Mouse (Mus musculus) liver, embryonic 16.5 days (tissue): Measurements from ENCODE around the gene Fmo4. TPM values are rescaled to one million over a fixed set of nuclear protein-coding genes. Genes with fewer than 3 reads are reported as not detected.

Experiments
- ATAC-seq: fragments of 200-750 bp; cut with Nextera tagmentation; 2 replicates; pipeline ENCODE4 v1.8.0; 2017; ENCODE audit warnings: low read depth, mild to moderate bottlenecking, moderate number of reproducible peaks, moderate library complexity
- H3K27ac ChIP-seq: fragments of 300-500 bp; sonication (generic); 2 replicates; pipeline ENCODE4 v1.5.1; 2014; ENCODE audit warnings: mild to moderate bottlenecking, low read length
- H3K27me3 ChIP-seq: fragments of 300-500 bp; sonication (generic); 2 replicates; pipeline ENCODE4 v1.6.1; 2014; ENCODE audit warnings: low read depth, low read length, mixed read lengths; ENCODE audit not compliant: control insufficient read depth, insufficient read depth
- H3K36me3 ChIP-seq: fragments of 300-500 bp; sonication (generic); 2 replicates; pipeline ENCODE4 v1.6.1; 2014; ENCODE audit warnings: mild to moderate bottlenecking; ENCODE audit not compliant: control insufficient read depth, insufficient read depth
- H3K4me1 ChIP-seq: fragments of 300-500 bp; sonication (generic); 2 replicates; pipeline ENCODE4 v1.6.1; 2014; ENCODE audit warnings: low read depth, low read length, mixed read lengths; ENCODE audit not compliant: control insufficient read depth
- H3K4me2 ChIP-seq: fragments of 300-500 bp; sonication (generic); 2 replicates; pipeline ENCODE4 v1.6.1; 2014; ENCODE audit warnings: low read depth, low read length, mixed read lengths
- H3K4me3 ChIP-seq: fragments of 300-500 bp; sonication (generic); 2 replicates; pipeline ENCODE4 v1.5.1; 2014; ENCODE audit warnings: low read depth, mild to moderate bottlenecking, low read length
- H3K9ac ChIP-seq: fragments of 300-500 bp; sonication (generic); 2 replicates; pipeline ENCODE4 v1.6.1; 2014; ENCODE audit warnings: low read depth, low read length
- H3K9me3 ChIP-seq: fragments of 300-500 bp; sonication (generic); replicated peaks from 2 replicates; pipeline ENCODE4 v1.6.1; 2016; ENCODE audit warnings: low read length; ENCODE audit not compliant: control insufficient read depth
- WGBS: fragments of 180-500 bp; shearing (Covaris S2); extraction: QIAGEN DNeasy Blood & Tissue Kit; methylation state at CpG from one replicate; pipeline ENCODE4 v1.1.7; 2014; ENCODE audit not compliant: insufficient replicate concordance; 5-methylcytosine and 5-hydroxymethylcytosine counted together
- polyA plus RNA-seq: library from polyadenylated mRNA; unstranded; fragments of >200 nt; fragmentation: Nextera tagmentation; extraction: Ambion mirVana; gene quantifications from 2 replicates; pipeline ENCODE4 v1.2.1, GENCODE M21; 2015

Fmo4 gene
- polyA plus RNA-seq: 4.0 and 4.6 TPM in 2 replicates

DNA sequence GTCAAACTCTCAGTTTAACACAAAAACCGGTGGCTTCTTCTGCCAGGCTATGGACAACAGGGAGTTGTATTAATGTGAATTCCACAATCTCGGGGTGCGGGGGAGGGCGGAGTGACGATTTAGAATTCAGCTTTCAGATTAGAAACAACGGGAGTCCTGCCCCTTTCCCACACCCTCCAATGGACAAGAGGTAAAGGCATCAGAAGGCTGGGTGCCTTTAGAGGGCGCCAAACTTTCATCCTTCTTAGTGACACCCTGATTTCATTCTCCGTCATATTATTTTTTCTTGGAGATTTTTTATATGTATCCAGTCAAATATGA lies at the start of gene Fmo4:
Gene Fmo4, minus strand, starts transcription at position 137 of the 321 bp plus-strand sequence.
- ATAC-seq: no peak
- peak within 1 kb of the TSS; percentile 22 for H3K4me2 ChIP-seq
- H3K36me3 ChIP-seq: no peaks in the 10 kb centered on the region
- H3K4me3 ChIP-seq: peak within 1 kb of the TSS; percentile 15
- H3K27ac ChIP-seq: 0 out of 2 replicates have a peak within 1 kb of the TSS, but pooled peaks have one; percentile 4
- no peaks in the 10 kb centered on the region for H3K4me1 ChIP-seq
- no peaks in the 10 kb centered on the region for H3K9me3 ChIP-seq
- 30% methylated on average over 8 of the region's 8 CpGs for WGBS
- H3K27me3 ChIP-seq: no peaks in the 10 kb centered on the region
- no peak within 1 kb of the TSS for H3K9ac ChIP-seq

- no peak overlapping the region for H3K9ac ChIP-seq
- no peaks in the 10 kb centered on the region for H3K36me3 ChIP-seq
- H3K27me3 ChIP-seq: no peaks in the 10 kb centered on the region
- H3K4me2 ChIP-seq: no peak overlapping the region
- ATAC-seq: no peak
- no peaks in the 10 kb centered on the region for H3K9me3 ChIP-seq
- no peaks in the 10 kb centered on the region; the same call in none of the 2 replicates for H3K4me1 ChIP-seq
- H3K4me3 ChIP-seq: no peak overlapping the region
- peak overlapping the region; percentile 10; the same call in 1 of the 2 replicates for H3K27ac ChIP-seq
- 62% methylated on average over 1 of the region's 1 CpGs for WGBS
These were observed 48.6 kb upstream of the Fmo4 start for GRCm38 (mm10) chr1:162862328-162862727.

DNA sequence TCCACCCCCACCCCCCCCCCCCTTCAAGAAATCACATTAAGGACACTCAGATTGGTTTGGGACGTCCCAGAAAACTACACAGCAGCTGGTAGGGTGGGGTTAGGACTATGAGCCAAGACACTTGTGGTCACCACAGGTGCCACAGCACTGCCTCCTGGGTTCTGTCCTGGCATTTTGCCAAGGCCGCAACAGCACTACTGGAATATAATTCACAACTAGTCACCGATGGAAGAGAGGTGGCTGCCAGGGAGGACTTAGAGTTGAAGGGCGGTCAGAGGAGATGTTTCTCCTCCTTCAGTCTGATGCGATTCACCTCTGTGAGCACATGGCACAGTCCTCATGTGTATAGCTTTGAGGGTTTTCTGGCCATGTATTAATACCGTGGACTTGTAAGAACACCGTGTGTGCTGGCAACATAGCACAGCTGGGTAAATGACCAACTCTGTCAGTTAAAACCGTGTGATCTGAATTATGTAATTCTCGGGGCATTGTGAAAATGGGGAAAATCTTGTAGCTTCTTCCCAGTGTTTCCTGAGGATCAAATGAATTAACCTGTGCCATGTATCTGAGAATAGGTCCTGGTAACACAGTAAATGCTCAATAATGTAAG lies 46.3 kb upstream of the Fmo4 start:
- Histone ChIP-seq H3K9me3 (no peaks in the 10 kb centered on the region), H3K27me3 (no peaks in the 10 kb centered on the region), H3K4me2 (no peak overlapping the region), H3K27ac (no peak overlapping the region), H3K9ac (no peak overlapping the region), H3K4me3 (no peak overlapping the region), H3K4me1 (no peaks in the 10 kb centered on the region; the same call in none of the 2 replicates), H3K36me3 (no peaks in the 10 kb centered on the region)
- WGBS: 69% methylated on average over 9 of the region's 9 CpGs
- ATAC-seq: no peak

- 63% methylated on average over 10 of the region's 10 CpGs for WGBS
- ATAC-seq: 0 out of 2 replicates have a peak, but pooled peaks have one; percentile 9
These were observed 45.8 kb upstream of the Fmo4 start for GRCm38 (mm10) chr1:162859545-162859976.

DNA sequence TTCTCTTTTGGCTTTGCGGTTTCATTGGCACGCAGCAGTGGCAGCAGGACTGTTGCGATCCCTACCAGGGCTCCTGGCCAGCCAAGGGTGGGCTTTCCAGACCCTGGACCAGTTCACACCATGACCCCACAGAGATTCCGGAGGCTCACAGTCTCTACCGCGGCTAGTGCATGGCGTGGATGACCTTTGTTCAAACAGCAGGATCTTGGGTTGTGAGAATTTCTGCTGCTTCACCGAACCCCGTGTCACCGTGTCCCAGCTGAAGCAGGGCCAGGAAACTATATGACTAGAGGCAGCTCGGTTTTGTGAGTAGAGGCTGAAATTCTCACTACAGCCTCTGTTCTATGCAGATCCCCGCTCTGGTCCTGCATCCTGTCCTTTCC lies 45.0 kb upstream of the Fmo4 start:
- Histone ChIP-seq H3K36me3 (no peaks in the 10 kb centered on the region), H3K4me1 (peaks cover 2% of the 10 kb centered on the region), H3K27ac (no peak overlapping the region), H3K9me3 (no peaks in the 10 kb centered on the region), H3K27me3 (no peaks in the 10 kb centered on the region), H3K4me3 (no peak overlapping the region), H3K9ac (no peak overlapping the region), H3K4me2 (peak overlapping the region; percentile 17; the same call in 1 of the 2 replicates)
- ATAC-seq: no peak
- 66% methylated on average over 12 of the region's 12 CpGs for WGBS

More at GRCm38 (mm10) chr1:162859545-162859976, 45.8 kb upstream of the Fmo4 start:
- Histone ChIP-seq H3K4me3 (no peak overlapping the region), H3K27ac (no peak overlapping the region), H3K4me1 (no peaks in the 10 kb centered on the region; the same call in none of the 2 replicates), H3K9me3 (no peaks in the 10 kb centered on the region), H3K9ac (no peak overlapping the region), H3K4me2 (no peak overlapping the region), H3K27me3 (no peaks in the 10 kb centered on the region), H3K36me3 (no peaks in the 10 kb centered on the region)

- Histone ChIP-seq H3K4me2 (no peak overlapping the region), H3K4me1 (peaks cover 5% of the 10 kb centered on the region), H3K9me3 (no peaks in the 10 kb centered on the region), H3K27ac (no peak overlapping the region), H3K9ac (no peak overlapping the region), H3K4me3 (no peak overlapping the region), H3K36me3 (no peaks in the 10 kb centered on the region), H3K27me3 (no peaks in the 10 kb centered on the region)
- no peak for ATAC-seq
- 61% methylated on average over 17 of the region's 18 CpGs for WGBS
These were observed 44.3 kb upstream of the Fmo4 start for GRCm38 (mm10) chr1:162857766-162858747.

DNA sequence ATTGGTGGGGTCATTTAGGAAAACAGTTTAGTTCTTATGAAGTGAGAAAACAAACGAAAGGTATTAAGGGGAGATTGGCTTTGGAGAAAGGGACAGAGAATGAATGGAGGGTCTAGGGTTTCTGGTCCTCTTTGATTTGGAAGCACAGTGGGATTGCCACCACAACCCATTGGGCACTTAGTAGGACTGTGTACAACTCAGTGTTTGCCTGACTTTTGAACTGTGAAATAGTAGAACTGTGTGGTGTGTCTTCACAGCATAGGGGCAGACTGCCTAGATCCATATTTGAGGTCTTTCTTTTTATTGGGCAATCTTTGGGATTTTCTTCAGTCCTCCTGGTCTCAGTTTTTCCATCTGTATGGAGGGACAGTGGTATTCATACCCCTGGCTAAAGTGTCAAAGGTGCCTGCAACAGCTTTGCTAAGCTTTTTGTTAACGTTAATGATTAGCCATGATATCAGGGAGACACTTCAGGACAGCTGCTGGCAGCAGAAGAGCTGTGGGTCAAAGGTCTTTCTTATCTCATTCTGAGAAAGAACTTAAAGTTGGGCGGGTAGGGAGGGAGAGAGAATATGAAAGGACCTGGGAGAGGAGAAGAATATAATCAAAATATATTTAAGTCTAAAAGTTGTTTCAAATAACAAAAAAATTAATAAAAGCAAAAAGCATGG lies 40.2 kb upstream of the Fmo4 start:
- H3K9me3 ChIP-seq: no peaks in the 10 kb centered on the region
- peak overlapping the region; percentile 44; the same call in 1 of the 2 replicates for H3K27ac ChIP-seq
- no peaks in the 10 kb centered on the region for H3K36me3 ChIP-seq
- H3K4me3 ChIP-seq: no peak overlapping the region
- peaks cover 5% of the 10 kb centered on the region for H3K4me1 ChIP-seq
- no peak overlapping the region for H3K4me2 ChIP-seq
- no peak overlapping the region for H3K9ac ChIP-seq
- no peaks in the 10 kb centered on the region for H3K27me3 ChIP-seq
- peak; percentile 86 for ATAC-seq
- 36% methylated on average over 3 of the region's 3 CpGs for WGBS

DNA sequence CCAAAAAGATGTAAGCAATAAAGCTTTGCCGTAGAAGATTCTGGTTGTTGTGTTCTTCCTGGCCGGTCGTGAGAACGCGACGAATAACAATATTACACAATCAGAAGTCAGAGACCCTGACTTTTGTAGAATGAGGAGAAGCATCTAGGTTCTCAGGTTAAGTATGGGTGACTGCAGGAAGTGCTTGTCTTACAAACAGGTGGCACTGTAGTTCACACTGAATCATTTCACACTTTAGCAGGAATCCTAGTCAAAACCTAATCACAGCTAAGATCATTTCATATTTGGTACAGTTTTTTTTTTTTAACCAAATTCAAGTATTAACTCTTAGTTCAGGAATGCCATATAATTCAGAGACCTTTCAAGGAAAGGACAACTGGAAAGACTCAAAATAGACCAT lies 33.8 kb upstream of the Fmo4 start:
- no peak for ATAC-seq
- H3K36me3 ChIP-seq: no peaks in the 10 kb centered on the region
- no peak overlapping the region for H3K9ac ChIP-seq
- no peaks in the 10 kb centered on the region for H3K9me3 ChIP-seq
- H3K27ac ChIP-seq: no peak overlapping the region
- H3K4me1 ChIP-seq: no peaks in the 10 kb centered on the region
- no peak overlapping the region for H3K4me2 ChIP-seq
- WGBS: 71% methylated on average over 6 of the region's 6 CpGs
- H3K4me3 ChIP-seq: no peak overlapping the region
- H3K27me3 ChIP-seq: no peaks in the 10 kb centered on the region
